Mouse (Mus musculus) testis, postnatal 14 days (tissue): Measurements from ENCODE around the gene Zfp334.
A peak's percentile ranks its signal among the peaks of the same experiment; 100 is the strongest.

Experiments used
- DNase-seq: peaks from one replicate; pipeline ENCODE4 v3.0.0; 2021; ENCODE audit warnings: low spot score

Zfp334 gene

GRCm38 (mm10) chr2:165375478-165375877 is 12.6 kb downstream of the Zfp334 start:
- no peak for DNase-seq

- no peak for DNase-seq
Measured at GRCm38 (mm10) chr2:165371066-165371465, 17.0 kb downstream of the Zfp334 start.

GRCm38 (mm10) chr2:165370348-165370747 is 17.7 kb downstream of the Zfp334 start:
- DNase-seq: no peak

GRCm38 (mm10) chr2:165368496-165368895 is 19.6 kb downstream of the Zfp334 start, which contains the start of gene Zfp663:
Zfp663 (minus strand) TSS chr2:165368729.
- no peak for DNase-seq

GRCm38 (mm10) chr2:165367868-165368439 is 20.1 kb downstream of the Zfp334 start:
- DNase-seq: no peak

- DNase-seq: peak; percentile 60
Measured at GRCm38 (mm10) chr2:165367047-165367520, 21.0 kb downstream of the Zfp334 start.

GRCm38 (mm10) chr2:165364334-165365091 is 23.5 kb downstream of the Zfp334 start:
- DNase-seq: peak; percentile 56

- DNase-seq: no peak
Measured at GRCm38 (mm10) chr2:165363282-165363681, 24.8 kb downstream of the Zfp334 start.

- peak; percentile 60 for DNase-seq
Measured at GRCm38 (mm10) chr2:165360861-165361260, 27.2 kb downstream of the Zfp334 start.

GRCm38 (mm10) chr2:165351828-165352513 is 36.1 kb downstream of the Zfp334 start:
- DNase-seq: no peak

GRCm38 (mm10) chr2:165349466-165349865 is 38.6 kb downstream of the Zfp334 start:
- no peak for DNase-seq

- DNase-seq: no peak
Measured at GRCm38 (mm10) chr2:165346180-165346579, 41.9 kb downstream of the Zfp334 start.

- DNase-seq: no peak
Measured at GRCm38 (mm10) chr2:165337191-165337590, 50.9 kb downstream of the Zfp334 start.

GRCm38 (mm10) chr2:165332610-165333210 is 55.3 kb downstream of the Zfp334 start:
- DNase-seq: no peak

- no peak for DNase-seq
Measured at GRCm38 (mm10) chr2:165329703-165330102, 58.4 kb downstream of the Zfp334 start.

- DNase-seq: no peak
Measured at GRCm38 (mm10) chr2:165328746-165329145, 59.3 kb downstream of the Zfp334 start.

GRCm38 (mm10) chr2:165327386-165327785 is 60.7 kb downstream of the Zfp334 start:
- no peak for DNase-seq

GRCm38 (mm10) chr2:165326304-165327190 is 61.5 kb downstream of the Zfp334 start, which contains the start of gene Elmo2:
Elmo2 (minus strand) TSS chr2:165326479.
- DNase-seq: peak; percentile 97

- DNase-seq: no peak
Measured at GRCm38 (mm10) chr2:165325521-165326303, 62.3 kb downstream of the Zfp334 start.
